ENCODE assay signal across 22 mouse cellular contexts in the genomic region with DNA sequence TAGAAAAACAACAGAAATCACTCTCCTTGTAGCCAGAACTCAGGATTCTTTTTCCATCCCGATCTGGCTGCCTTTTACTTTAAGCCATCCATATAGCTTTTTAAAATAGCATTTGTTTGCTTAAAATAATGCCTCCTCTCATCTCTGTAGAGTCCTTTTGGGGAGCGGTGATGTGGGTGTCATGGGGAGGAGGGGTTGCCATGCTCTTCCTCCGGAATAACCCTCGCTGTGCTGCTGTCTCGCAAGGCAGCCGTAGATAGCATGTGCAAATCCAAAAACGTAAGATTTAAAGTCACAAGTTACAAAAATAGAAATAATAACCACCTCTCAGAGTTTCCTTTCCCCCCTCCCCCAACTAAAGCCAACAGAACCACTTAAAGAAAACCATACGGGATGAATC.
"Had no signal": no experiment of that assay in that cellular context is flagged by ENCODE, and none has a peak within 500 bp of the region (broad histone marks: within the 10 kb centered on the region; RNA-seq: fewer than 3 reads in every experiment).

No protein-coding gene starts in this region.

- ATAC-seq: intestine, embryonic 15.5 days; liver, embryonic 12.5 days; midbrain, embryonic 13.5 days; midbrain, embryonic 16.5 days had no signal

- H3K9me3 ChIP-seq: intestine, embryonic 15.5 days; limb, embryonic 10.5 days; limb, embryonic 13.5 days; liver, embryonic 12.5 days; liver, embryonic 15.5 days; lung, embryonic 15.5 days; megakaryocyte, embryonic 14.5 days; midbrain, embryonic 10.5 days; midbrain, embryonic 13.5 days; neural tube, embryonic 13.5 days had no signal

- H3K27ac ChIP-seq: intestine, embryonic 15.5 days; limb, embryonic 10.5 days; limb, embryonic 13.5 days; liver, embryonic 12.5 days; liver, embryonic 15.5 days; lung, embryonic 15.5 days; midbrain, embryonic 10.5 days; midbrain, embryonic 13.5 days; neural tube, embryonic 13.5 days; stomach, postnatal 0 days had no signal

- H3K4me3 ChIP-seq: intestine, embryonic 15.5 days; limb, embryonic 10.5 days; limb, embryonic 13.5 days; liver, embryonic 12.5 days; liver, embryonic 15.5 days; lung, embryonic 15.5 days; megakaryocyte, embryonic 14.5 days; midbrain, embryonic 10.5 days; midbrain, embryonic 13.5 days; myocyte; neural tube, embryonic 13.5 days had no signal

- H3K4me1 ChIP-seq: liver, embryonic 12.5 days; liver, embryonic 15.5 days; lung, embryonic 15.5 days; midbrain, embryonic 10.5 days had no signal

- H3K9ac ChIP-seq: intestine, embryonic 15.5 days; limb, embryonic 13.5 days; liver, embryonic 12.5 days; liver, embryonic 15.5 days; lung, embryonic 15.5 days; midbrain, embryonic 13.5 days; neural tube, embryonic 13.5 days had no signal

- DNase-seq: kidney, adult 11 months; kidney, adult 8-10 months; kidney, postnatal 14 days; kidney, postnatal 4 days; liver; lung, adult 18-20 months; lung, postnatal 10 days; lung, postnatal 36 days; thymus, postnatal 36 days had no signal

- H3K4me2 ChIP-seq: intestine, embryonic 15.5 days; limb, embryonic 13.5 days; liver, embryonic 12.5 days; liver, embryonic 15.5 days; lung, embryonic 15.5 days; midbrain, embryonic 13.5 days; neural tube, embryonic 13.5 days had no signal

- H3K36me3 ChIP-seq: intestine, embryonic 15.5 days; limb, embryonic 10.5 days; liver, embryonic 15.5 days; lung, embryonic 15.5 days; midbrain, embryonic 13.5 days had no signal

- H3K27me3 ChIP-seq: intestine, embryonic 15.5 days; limb, embryonic 13.5 days; liver, embryonic 12.5 days; liver, embryonic 15.5 days; lung, embryonic 15.5 days; megakaryocyte, embryonic 14.5 days; midbrain, embryonic 13.5 days; neural tube, embryonic 13.5 days had no signal
